Comparison of ENCODE assay signal across 12 mouse cellular contexts in the genomic region with DNA sequence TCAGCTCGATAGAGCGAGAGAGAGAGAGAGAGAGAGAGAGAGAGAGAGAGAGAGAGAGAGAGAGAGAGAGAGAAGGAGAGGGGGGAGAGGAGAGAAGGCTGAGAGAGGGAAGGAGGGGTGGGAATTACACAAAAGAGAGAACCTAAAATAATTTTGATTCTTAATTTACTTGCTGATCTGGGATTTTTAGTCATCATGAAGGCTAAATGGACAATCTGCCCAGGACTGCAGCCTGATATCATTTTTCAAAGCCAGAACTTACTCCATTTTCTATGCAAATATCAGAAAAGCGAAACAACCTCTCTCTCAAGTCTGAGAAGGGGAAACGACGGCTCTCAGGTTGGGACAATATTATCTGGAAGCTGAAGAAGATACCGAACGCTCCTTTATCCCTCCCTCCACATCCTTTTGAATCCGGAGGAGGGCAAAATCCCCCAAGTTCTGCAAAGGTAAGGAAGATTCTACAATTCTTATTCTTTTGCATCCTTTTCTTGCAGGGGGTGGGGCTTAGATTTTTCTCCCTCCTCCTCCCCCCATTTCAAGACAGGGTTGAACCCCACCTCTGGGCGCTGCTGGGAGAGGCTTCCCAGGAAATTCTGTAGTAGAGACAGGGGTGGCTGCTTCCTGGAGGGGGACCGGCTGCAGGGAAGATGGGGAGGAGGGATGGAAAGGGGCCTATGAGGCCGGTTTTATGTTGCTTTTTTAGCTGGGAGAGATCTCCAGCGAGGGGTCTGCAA. TPM values are rescaled to one million over a fixed set of nuclear protein-coding genes. Genes with fewer than 3 reads are reported as not detected.
DNase-seq lines count a peak whose midpoint lies in the region; ATAC-seq and TF ChIP-seq lines count a peak whose summit lies in the region.
"Had no signal": no experiment of that assay in that cellular context is flagged by ENCODE, and none has a peak within 500 bp of the region (broad histone marks: within the 10 kb centered on the region; RNA-seq: fewer than 3 reads in every experiment).

No protein-coding gene starts in this region.

- H3K4me2 ChIP-seq in hindbrain, postnatal 0 days (ENCODE audit: low read depth, low read length): no peak overlapping the region
- peak overlapping the region; percentile 42 for H3K4me2 ChIP-seq in limb, embryonic 12.5 days
- H3K4me2 ChIP-seq in forebrain, embryonic 16.5 days (ENCODE audit: low read length): no peak overlapping the region
- H3K4me2 ChIP-seq: midbrain, embryonic 12.5 days had no signal

- peaks cover 88% of the 10 kb centered on the region for H3K27me3 ChIP-seq in hindbrain, postnatal 0 days (ENCODE audit: insufficient read depth, low read length)
- peaks cover 96% of the 10 kb centered on the region for H3K27me3 ChIP-seq in limb, embryonic 12.5 days
- peaks cover 93% of the 10 kb centered on the region for H3K27me3 ChIP-seq in forebrain, embryonic 16.5 days (replicated peaks; ENCODE audit: control insufficient read depth, insufficient read depth, low read length)

- ATAC-seq in hindbrain, postnatal 0 days: no peak
- no peak for ATAC-seq in limb, embryonic 12.5 days (ENCODE audit: insufficient number of reproducible peaks, insufficient read depth, low FRiP score, low TSS enrichment, low read depth)
- ATAC-seq in forebrain, embryonic 16.5 days: no peak

- H3K9ac ChIP-seq in hindbrain, postnatal 0 days (replicated peaks; ENCODE audit: low read length): 0 out of 2 replicates have a peak overlapping the region, but pooled peaks have one; percentile 34
- H3K9ac ChIP-seq in limb, embryonic 12.5 days (replicated peaks): no peak overlapping the region
- H3K9ac ChIP-seq in forebrain, embryonic 16.5 days (replicated peaks; ENCODE audit: low read depth, low read length): no peak overlapping the region
- H3K9ac ChIP-seq: liver, embryonic 14.5 days; midbrain, embryonic 12.5 days had no signal

- WGBS in hindbrain, postnatal 0 days: 5% methylated on average over 12 of the region's 12 CpGs
- WGBS in limb, embryonic 12.5 days: 5% methylated on average over 12 of the region's 12 CpGs
- WGBS in forebrain, embryonic 16.5 days: 0% methylated on average over 12 of the region's 12 CpGs

- H3K9me3 ChIP-seq in hindbrain, postnatal 0 days (ENCODE audit: low read length): no peaks in the 10 kb centered on the region
- no peaks in the 10 kb centered on the region for H3K9me3 ChIP-seq in limb, embryonic 12.5 days
- H3K9me3 ChIP-seq in forebrain, embryonic 16.5 days (ENCODE audit: control insufficient read depth, low read length): no peaks in the 10 kb centered on the region; the same call in 1 of the 2 replicates
- H3K9me3 ChIP-seq: midbrain, embryonic 12.5 days had no signal

- H3K27ac ChIP-seq in hindbrain, postnatal 0 days: peak overlapping the region; percentile 36; the same call in 1 of the 2 replicates
- H3K27ac ChIP-seq in limb, embryonic 12.5 days: no peak overlapping the region
- no peak overlapping the region for H3K27ac ChIP-seq in forebrain, embryonic 16.5 days (ENCODE audit: low read length)
- H3K27ac ChIP-seq: liver, embryonic 14.5 days; midbrain, embryonic 12.5 days had no signal

- peak overlapping the region; percentile 23 for H3K4me3 ChIP-seq in hindbrain, postnatal 0 days (ENCODE audit: low read length)
- H3K4me3 ChIP-seq in limb, embryonic 12.5 days (replicated peaks): peak overlapping the region; percentile 19
- no peak overlapping the region for H3K4me3 ChIP-seq in forebrain, embryonic 16.5 days (replicated peaks; ENCODE audit: low read length)
- H3K4me3 ChIP-seq: midbrain, embryonic 12.5 days had no signal

- H3K4me1 ChIP-seq in hindbrain, postnatal 0 days (ENCODE audit: insufficient read depth, low read length): no peaks in the 10 kb centered on the region
- H3K4me1 ChIP-seq in limb, embryonic 12.5 days (replicated peaks): 0 out of 2 replicates have a peak, but pooled peaks cover 7% of the 10 kb centered on the region
- no peaks in the 10 kb centered on the region for H3K4me1 ChIP-seq in forebrain, embryonic 16.5 days (replicated peaks; ENCODE audit: control insufficient read depth, insufficient read depth, low read length)
- H3K4me1 ChIP-seq: midbrain, embryonic 12.5 days had no signal

- no peak for TF ChIP-seq CTCF in hindbrain, postnatal 0 days (IDR thresholded peaks at IDR 0.05; ENCODE audit: low read depth)

- no peaks in the 10 kb centered on the region for H3K36me3 ChIP-seq in hindbrain, postnatal 0 days (ENCODE audit: insufficient read depth, low read length)
- no peaks in the 10 kb centered on the region for H3K36me3 ChIP-seq in limb, embryonic 12.5 days
- no peaks in the 10 kb centered on the region for H3K36me3 ChIP-seq in forebrain, embryonic 16.5 days (ENCODE audit: control insufficient read depth, insufficient read depth)
- H3K36me3 ChIP-seq: midbrain, embryonic 12.5 days had no signal

- peak; percentile 75 for DNase-seq in adrenal gland, postnatal 14 days
- DNase-seq in adrenal gland, postnatal 25 days: no peak
- peak; percentile 40 for DNase-seq in 3T3-L1 (ENCODE audit: low read depth, low spot score)
- no peak for DNase-seq in hindbrain, postnatal 0 days (ENCODE audit: low spot score)
- no peak for DNase-seq in embryo, embryonic 9.5 days (ENCODE audit: extremely low spot score)
- DNase-seq in gastrocnemius, postnatal 10 days: no peak

RNA-seq across cellular contexts. Expression of a gene that starts 0.5 kb away (rescaled TPM):
- 35.7 and 39.8 TPM in 2 replicates for total RNA-seq in adrenal gland, postnatal 14 days (2021)
- 74.4 and 78.8 TPM in 2 replicates for total RNA-seq in adrenal gland, postnatal 25 days (2021)
- 23.2 and 30.2 TPM in 2 replicates for total RNA-seq in hindbrain, postnatal 0 days (2014; rRNA removed)
- 29.0 and 36.3 TPM in 2 replicates for polyA plus RNA-seq in hindbrain, postnatal 0 days (2015; fragmentation: Nextera tagmentation; extraction: Ambion mirVana)
- 1.0 and 1.1 TPM in 2 replicates for polyA plus RNA-seq in limb, embryonic 12.5 days (2016; fragmentation: Nextera tagmentation; extraction: Ambion mirVana)
- not detected in 2 replicates for polyA plus RNA-seq in forebrain, embryonic 16.5 days (2015; fragmentation: Nextera tagmentation; extraction: Ambion mirVana)
- 1 to 10 TPM in 1 of 2 experiments, under 1 TPM in 1; 0.56 to 2.0 TPM for total RNA-seq in gastrocnemius, postnatal 10 days (2021)
- total RNA-seq: layer of hippocampus, adult 18-20 months had no signal
- polyA plus RNA-seq: cortical plate, adult 2 months; midbrain, embryonic 12.5 days had no signal

RNA-seq across cellular contexts. Expression of a gene that starts 6.3 kb away (rescaled TPM):
- 34.3 and 37.8 TPM in 2 replicates for total RNA-seq in adrenal gland, postnatal 14 days (2021)
- total RNA-seq in adrenal gland, postnatal 25 days (2021): 54.7 and 58.6 TPM in 2 replicates
- 11.0 and 21.7 TPM in 2 replicates for total RNA-seq in hindbrain, postnatal 0 days (2014; rRNA removed)
- polyA plus RNA-seq in hindbrain, postnatal 0 days (2015; fragmentation: Nextera tagmentation; extraction: Ambion mirVana): 10.1 and 16.8 TPM in 2 replicates
- 1.8 and 2.1 TPM in 2 replicates for polyA plus RNA-seq in limb, embryonic 12.5 days (2016; fragmentation: Nextera tagmentation; extraction: Ambion mirVana)
- polyA plus RNA-seq in forebrain, embryonic 16.5 days (2015; fragmentation: Nextera tagmentation; extraction: Ambion mirVana): not detected in 2 replicates
- 1 to 10 TPM; 1.6 to 1.9 TPM for total RNA-seq in gastrocnemius, postnatal 10 days (2021)
- total RNA-seq: layer of hippocampus, adult 18-20 months had no signal
- polyA plus RNA-seq: cortical plate, adult 2 months; midbrain, embryonic 12.5 days had no signal

RNA-seq across cellular contexts. Expression of a gene that starts 10.4 kb away (rescaled TPM):
- total RNA-seq in adrenal gland, postnatal 14 days (2021): 17.1 and 18.7 TPM in 2 replicates
- 36.5 and 36.8 TPM in 2 replicates for total RNA-seq in adrenal gland, postnatal 25 days (2021)
- total RNA-seq in hindbrain, postnatal 0 days (2014; rRNA removed): 16.5 and 24.3 TPM in 2 replicates
- polyA plus RNA-seq in hindbrain, postnatal 0 days (2015; fragmentation: Nextera tagmentation; extraction: Ambion mirVana): 109 and 113 TPM in 2 replicates
- polyA plus RNA-seq in limb, embryonic 12.5 days (2016; fragmentation: Nextera tagmentation; extraction: Ambion mirVana): 0.83 and 2.1 TPM in 2 replicates
- not detected in 2 replicates for polyA plus RNA-seq in forebrain, embryonic 16.5 days (2015; fragmentation: Nextera tagmentation; extraction: Ambion mirVana)
- 1 to 10 TPM in 1 of 2 experiments, under 1 TPM in 1; 0.89 to 1.3 TPM for total RNA-seq in gastrocnemius, postnatal 10 days (2021)
- total RNA-seq: layer of hippocampus, adult 18-20 months had no signal
- polyA plus RNA-seq: cortical plate, adult 2 months; midbrain, embryonic 12.5 days had no signal

RNA-seq across cellular contexts. Expression of a gene that starts 11.0 kb away (rescaled TPM):
- 56.7 and 59.4 TPM in 2 replicates for total RNA-seq in adrenal gland, postnatal 14 days (2021)
- total RNA-seq in adrenal gland, postnatal 25 days (2021): 84.9 and 94.6 TPM in 2 replicates
- total RNA-seq in hindbrain, postnatal 0 days (2014; rRNA removed): 28.0 and 66.5 TPM in 2 replicates
- polyA plus RNA-seq in hindbrain, postnatal 0 days (2015; fragmentation: Nextera tagmentation; extraction: Ambion mirVana): 4.6 and 6.2 TPM in 2 replicates
- polyA plus RNA-seq in limb, embryonic 12.5 days (2016; fragmentation: Nextera tagmentation; extraction: Ambion mirVana): 0.24 and 0.40 TPM in 2 replicates
- not detected in 2 replicates for polyA plus RNA-seq in forebrain, embryonic 16.5 days (2015; fragmentation: Nextera tagmentation; extraction: Ambion mirVana)
- total RNA-seq in gastrocnemius, postnatal 10 days (2021): 1 to 10 TPM in 1 of 2 experiments, under 1 TPM in 1; 0.92 to 1.9 TPM
- total RNA-seq: layer of hippocampus, adult 18-20 months had no signal
- polyA plus RNA-seq: cortical plate, adult 2 months; midbrain, embryonic 12.5 days had no signal

RNA-seq across cellular contexts. Expression of a gene that starts 21.5 kb away (rescaled TPM):
- total RNA-seq in adrenal gland, postnatal 14 days (2021): 99.3 and 156 TPM in 2 replicates
- total RNA-seq in adrenal gland, postnatal 25 days (2021): 202 and 263 TPM in 2 replicates
- 0.40 TPM in 1 of 2 replicates, not detected in the other for total RNA-seq in hindbrain, postnatal 0 days (2014; rRNA removed)
- polyA plus RNA-seq in hindbrain, postnatal 0 days (2015; fragmentation: Nextera tagmentation; extraction: Ambion mirVana): 0.13 TPM in 1 of 2 replicates, not detected in the other
- polyA plus RNA-seq in limb, embryonic 12.5 days (2016; fragmentation: Nextera tagmentation; extraction: Ambion mirVana): 1.0 and 1.3 TPM in 2 replicates
- polyA plus RNA-seq in forebrain, embryonic 16.5 days (2015; fragmentation: Nextera tagmentation; extraction: Ambion mirVana): not detected in 2 replicates
- total RNA-seq in gastrocnemius, postnatal 10 days (2021): under 1 TPM; 0.63 to 0.79 TPM
- total RNA-seq: layer of hippocampus, adult 18-20 months had no signal
- polyA plus RNA-seq: cortical plate, adult 2 months; midbrain, embryonic 12.5 days had no signal

Comparison
In these comparisons a context has a peak if more than half of its experiments do, and no peak if none do; other contexts are left out.
1. DNase-seq: peak in adrenal gland, postnatal 14 days (single experiment) and 3T3-L1 (single experiment); none in adrenal gland, postnatal 25 days (single experiment), hindbrain, postnatal 0 days (single experiment), embryo, embryonic 9.5 days (single experiment) and gastrocnemius, postnatal 10 days (single experiment).